Mouse (Mus musculus) brown adipose tissue, adult 24 weeks (tissue): Measurements from ENCODE around the gene Dnajc27. TPM values are rescaled to one million over a fixed set of nuclear protein-coding genes. Genes with fewer than 3 reads are reported as not detected.

Experiments
- H3K27ac ChIP-seq: fragments of 200-500 bp; replicated peaks from 2 replicates; pipeline ENCODE4 v1.5.1; 2012; ENCODE audit warnings: low read depth, mild to moderate bottlenecking, low read length
- H3K4me1 ChIP-seq: fragments of 200-500 bp; 2 replicates; pipeline ENCODE4 v1.6.1; 2012; ENCODE audit warnings: low read length, mixed read lengths; ENCODE audit not compliant: control insufficient read depth, insufficient read depth, insufficient read length
- H3K4me3 ChIP-seq: fragments of 200-500 bp; 2 replicates; pipeline ENCODE4 v1.5.1; 2012; ENCODE audit warnings: low read depth, mild to moderate bottlenecking, low read length, moderate library complexity; ENCODE audit not compliant: insufficient read depth
- polyA plus RNA-seq: library from polyadenylated mRNA; stranded (reverse); fragments of >200 nt; gene quantifications from 2 replicates; pipeline ENCODE4 v1.2.4, GENCODE M21; 2012; ENCODE audit not compliant: missing spikeins, insufficient read depth, insufficient read length

Dnajc27 gene
- polyA plus RNA-seq, 1 experiment: 3.5 TPM

- Histone ChIP-seq H3K4me3 (no peak overlapping the region), H3K27ac (no peak overlapping the region), H3K4me1 (peaks cover 2% of the 10 kb centered on the region; the same call in 1 of the 2 replicates)
Observed at GRCm38 (mm10) chr12:4143179-4143578, 60.8 kb downstream of the Dnajc27 start.

- no peak overlapping the region for H3K4me3 ChIP-seq
- peaks cover 15% of the 10 kb centered on the region for H3K4me1 ChIP-seq
- H3K27ac ChIP-seq: peak overlapping the region; percentile 95
Observed at GRCm38 (mm10) chr12:4150936-4151335, 68.6 kb downstream of the Dnajc27 start.

GRCm38 (mm10) chr12:4151969-4152368 lies 69.6 kb downstream of the Dnajc27 start:
- Histone ChIP-seq H3K4me1 (peaks cover 15% of the 10 kb centered on the region), H3K27ac (peak overlapping the region; percentile 96), H3K4me3 (no peak overlapping the region)

- no peak overlapping the region for H3K4me3 ChIP-seq
- peaks cover 33% of the 10 kb centered on the region for H3K4me1 ChIP-seq
- H3K27ac ChIP-seq: peak overlapping the region; percentile 74
Observed at GRCm38 (mm10) chr12:4157466-4157865, 75.1 kb downstream of the Dnajc27 start.

- H3K27ac ChIP-seq: peak overlapping the region; percentile 74
- peaks cover 30% of the 10 kb centered on the region for H3K4me1 ChIP-seq
- no peak overlapping the region for H3K4me3 ChIP-seq
Observed at GRCm38 (mm10) chr12:4158179-4158578, 75.8 kb downstream of the Dnajc27 start.

GRCm38 (mm10) chr12:4158868-4159632 lies 76.7 kb downstream of the Dnajc27 start:
- peaks cover 30% of the 10 kb centered on the region for H3K4me1 ChIP-seq
- H3K4me3 ChIP-seq: no peak overlapping the region
- peak overlapping the region; percentile 98 for H3K27ac ChIP-seq

Other genes starting within 250 kb of the Dnajc27 start
- gene Pomc, start 127.6 kb upstream of the Dnajc27 start, polyA plus RNA-seq: not detected in 2 replicates
- gene Efr3b, start 43.7 kb upstream of the Dnajc27 start, polyA plus RNA-seq: 2.3 and 3.3 TPM in 2 replicates
- 28.5 and 35.8 TPM in 2 replicates for gene Adcy3, start 50.5 kb downstream of the Dnajc27 start, polyA plus RNA-seq
- gene Ptrhd1, start 151.4 kb downstream of the Dnajc27 start, polyA plus RNA-seq: 10.0 and 12.2 TPM in 2 replicates
- gene Cenpo, start 151.7 kb downstream of the Dnajc27 start, polyA plus RNA-seq: 5.7 and 6.5 TPM in 2 replicates